Mouse (Mus musculus): ENCODE results near the gene Ppp1r10.

GRCm38 (mm10) chr17:35967621-35968020, 51.4 kb downstream of the Ppp1r10 start:
- TF ChIP-seq CTCF (conservative IDR thresholded peaks at IDR 0.05; ENCODE audit: insufficient read depth, insufficient read length, low read depth, low read length) (no peak), POLR2A (IDR thresholded peaks at IDR 0.05; ENCODE audit: low read depth, low read length) (no peak)

Data from kidney, adult 2 months (tissue).